Mouse (Mus musculus): ENCODE results near the gene Dgki. TPM values are rescaled to one million over a fixed set of nuclear protein-coding genes. Genes with fewer than 3 reads are reported as not detected.
A peak's percentile ranks its signal among the peaks of the same experiment; 100 is the strongest.

Dgki gene
- polyA plus RNA-seq, 1 experiment: 7.5 TPM

DNA sequence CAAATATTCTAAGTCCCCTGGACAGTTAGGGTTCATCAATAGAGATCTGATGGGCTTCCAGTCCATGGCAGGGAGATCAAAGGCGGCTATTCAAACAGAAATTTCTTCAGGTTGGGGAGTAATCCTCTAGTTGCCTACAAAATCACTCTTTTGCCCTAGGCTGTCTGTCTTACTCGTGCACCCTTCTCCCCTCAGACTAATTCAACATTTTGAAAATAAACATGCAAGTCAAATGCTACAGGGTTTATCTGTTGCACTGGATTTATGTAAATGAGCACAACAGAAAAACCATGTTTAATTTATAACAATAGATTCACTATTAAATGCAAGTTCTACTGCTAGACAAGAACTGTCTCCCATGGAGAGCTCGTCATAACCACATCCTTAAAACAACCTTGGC, 141.1 kb downstream of the Dgki start:
- DNase-seq: no peak
- Histone ChIP-seq H3K4me3 (replicated peaks; ENCODE audit: insufficient read depth, low read depth, low read length) (no peak overlapping the region), H3K27ac (ENCODE audit: insufficient read depth, low read length) (no peak overlapping the region), H3K4me1 (ENCODE audit: control insufficient read depth, insufficient read depth, low read length) (no peaks in the 10 kb centered on the region), H3K27me3 (ENCODE audit: control insufficient read depth, insufficient read depth, low read length) (no peaks in the 10 kb centered on the region)
- TF ChIP-seq POLR2A (IDR thresholded peaks at IDR 0.05; ENCODE audit: borderline replicate concordance, insufficient read depth, low read length): no peak
- no peak for TF ChIP-seq CTCF (IDR thresholded peaks at IDR 0.05; ENCODE audit: borderline replicate concordance, insufficient read depth, low read depth, low read length)
- WGBS: 77% methylated on average over 3 of the region's 3 CpGs

DNA sequence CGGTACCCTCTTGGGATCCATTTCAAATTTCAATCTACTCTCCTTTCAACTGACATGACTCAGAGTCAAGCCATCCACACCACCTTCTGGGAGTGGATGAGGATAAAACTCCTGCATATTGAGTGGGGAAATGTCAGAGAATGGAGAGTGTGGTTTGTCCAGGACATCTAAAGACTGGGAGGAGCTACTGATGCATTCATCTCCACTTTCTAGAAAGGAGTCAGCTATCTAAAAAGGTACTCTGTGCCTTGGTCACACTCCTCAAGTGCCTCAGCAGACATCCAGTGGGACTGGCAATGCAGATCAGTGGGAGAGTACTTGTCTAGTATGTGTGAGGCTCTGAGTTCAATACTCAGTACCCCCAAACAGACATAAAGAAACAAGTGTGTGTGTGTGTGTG, 145.9 kb downstream of the Dgki start:
- Histone ChIP-seq H3K27me3 (ENCODE audit: control insufficient read depth, insufficient read depth, low read length) (no peaks in the 10 kb centered on the region), H3K4me1 (ENCODE audit: control insufficient read depth, insufficient read depth, low read length) (peaks cover 11% of the 10 kb centered on the region), H3K27ac (ENCODE audit: insufficient read depth, low read length) (no peak overlapping the region), H3K4me3 (replicated peaks; ENCODE audit: insufficient read depth, low read depth, low read length) (no peak overlapping the region)
- TF ChIP-seq CTCF (IDR thresholded peaks at IDR 0.05; ENCODE audit: borderline replicate concordance, insufficient read depth, low read depth, low read length): no peak
- TF ChIP-seq POLR2A (IDR thresholded peaks at IDR 0.05; ENCODE audit: borderline replicate concordance, insufficient read depth, low read length): no peak
- no peak for DNase-seq
- WGBS: 91% methylated on average over 1 of the region's 1 CpGs

DNA sequence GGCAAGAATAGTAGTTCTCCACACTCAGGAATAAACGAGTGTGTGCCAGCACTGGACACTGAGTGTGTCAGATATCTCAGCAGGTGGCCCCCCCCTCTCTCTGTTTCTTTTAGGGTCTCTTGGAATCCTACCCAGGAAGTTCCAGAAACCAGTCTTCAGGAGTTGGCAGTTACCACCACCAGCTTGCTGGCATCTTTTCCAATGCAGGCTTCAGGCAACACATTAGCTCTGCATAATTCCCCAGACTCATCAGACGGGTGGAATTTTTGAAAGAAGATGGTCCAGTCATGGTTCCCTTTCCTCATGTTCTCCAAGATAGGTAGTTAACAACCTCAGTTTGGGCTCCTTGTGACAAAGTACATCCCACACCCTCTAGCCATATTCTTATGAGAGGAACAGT, 149.5 kb downstream of the Dgki start:
- DNase-seq: no peak

DNA sequence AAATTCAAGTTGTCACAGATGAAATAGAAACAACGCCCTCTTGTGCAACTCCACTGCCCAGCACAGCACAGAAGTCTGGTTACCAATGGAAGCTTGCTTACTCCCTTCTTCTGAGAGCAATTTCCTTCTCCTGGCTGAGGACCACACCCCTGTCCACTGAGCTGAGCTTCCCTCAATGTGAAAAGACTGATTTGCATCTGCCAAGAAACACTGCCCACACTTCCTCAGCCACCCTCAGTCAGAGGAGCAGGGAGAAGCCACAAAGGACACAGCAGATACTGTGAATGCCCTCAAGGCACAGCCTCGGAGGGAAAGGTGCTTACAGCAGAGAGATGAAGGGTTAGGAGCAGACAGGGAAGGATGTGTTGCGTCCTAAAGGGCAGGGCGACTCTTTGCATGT, 149.9 kb downstream of the Dgki start:
- no peak for TF ChIP-seq POLR2A (IDR thresholded peaks at IDR 0.05; ENCODE audit: borderline replicate concordance, insufficient read depth, low read length)
- TF ChIP-seq CTCF (IDR thresholded peaks at IDR 0.05; ENCODE audit: borderline replicate concordance, insufficient read depth, low read depth, low read length): no peak
- Histone ChIP-seq H3K27ac (ENCODE audit: insufficient read depth, low read length) (no peak overlapping the region), H3K4me1 (ENCODE audit: control insufficient read depth, insufficient read depth, low read length) (peaks cover 11% of the 10 kb centered on the region), H3K27me3 (ENCODE audit: control insufficient read depth, insufficient read depth, low read length) (no peaks in the 10 kb centered on the region), H3K4me3 (replicated peaks; ENCODE audit: insufficient read depth, low read depth, low read length) (no peak overlapping the region)
- WGBS: 89% methylated on average over 4 of the region's 4 CpGs
- no peak for DNase-seq

More for the DNA sequence above, 149.5 kb downstream of the Dgki start:
- TF ChIP-seq CTCF (IDR thresholded peaks at IDR 0.05; ENCODE audit: borderline replicate concordance, insufficient read depth, low read depth, low read length) (no peak), POLR2A (IDR thresholded peaks at IDR 0.05; ENCODE audit: borderline replicate concordance, insufficient read depth, low read length) (no peak)
- 56% methylated on average over 2 of the region's 2 CpGs for WGBS
- no peak overlapping the region for H3K27ac ChIP-seq (ENCODE audit: insufficient read depth, low read length)
- H3K27me3 ChIP-seq (ENCODE audit: control insufficient read depth, insufficient read depth, low read length): no peaks in the 10 kb centered on the region
- peaks cover 11% of the 10 kb centered on the region for H3K4me1 ChIP-seq (ENCODE audit: control insufficient read depth, insufficient read depth, low read length)
- H3K4me3 ChIP-seq (replicated peaks; ENCODE audit: insufficient read depth, low read depth, low read length): no peak overlapping the region

DNA sequence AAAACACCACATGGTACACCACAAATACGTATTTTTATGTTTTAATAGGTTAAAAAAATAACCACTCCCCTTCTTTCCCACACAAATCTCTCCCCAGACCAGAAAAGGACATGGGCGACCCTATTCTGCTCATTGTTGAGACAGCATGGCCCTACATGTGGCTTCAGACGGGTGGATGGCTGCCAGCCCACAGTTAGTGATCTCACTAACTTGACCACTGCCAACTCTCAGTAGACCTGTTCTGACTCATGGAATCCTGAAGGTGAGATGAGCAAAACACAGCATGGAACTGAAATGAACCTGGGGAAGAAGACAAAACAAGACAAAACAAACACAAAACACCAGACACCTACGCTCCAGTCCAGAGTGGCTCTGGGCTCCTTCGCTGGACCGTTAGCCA, 150.8 kb downstream of the Dgki start:
- Histone ChIP-seq H3K4me1 (ENCODE audit: control insufficient read depth, insufficient read depth, low read length) (peaks cover 11% of the 10 kb centered on the region), H3K4me3 (replicated peaks; ENCODE audit: insufficient read depth, low read depth, low read length) (no peak overlapping the region), H3K27ac (ENCODE audit: insufficient read depth, low read length) (no peak overlapping the region), H3K27me3 (ENCODE audit: control insufficient read depth, insufficient read depth, low read length) (no peaks in the 10 kb centered on the region)
- 20% methylated on average over 6 of the region's 6 CpGs for WGBS
- TF ChIP-seq CTCF (IDR thresholded peaks at IDR 0.05; ENCODE audit: borderline replicate concordance, insufficient read depth, low read depth, low read length): no peak
- TF ChIP-seq POLR2A (IDR thresholded peaks at IDR 0.05; ENCODE audit: borderline replicate concordance, insufficient read depth, low read length): no peak
- DNase-seq: peak; percentile 73 to 84

DNA sequence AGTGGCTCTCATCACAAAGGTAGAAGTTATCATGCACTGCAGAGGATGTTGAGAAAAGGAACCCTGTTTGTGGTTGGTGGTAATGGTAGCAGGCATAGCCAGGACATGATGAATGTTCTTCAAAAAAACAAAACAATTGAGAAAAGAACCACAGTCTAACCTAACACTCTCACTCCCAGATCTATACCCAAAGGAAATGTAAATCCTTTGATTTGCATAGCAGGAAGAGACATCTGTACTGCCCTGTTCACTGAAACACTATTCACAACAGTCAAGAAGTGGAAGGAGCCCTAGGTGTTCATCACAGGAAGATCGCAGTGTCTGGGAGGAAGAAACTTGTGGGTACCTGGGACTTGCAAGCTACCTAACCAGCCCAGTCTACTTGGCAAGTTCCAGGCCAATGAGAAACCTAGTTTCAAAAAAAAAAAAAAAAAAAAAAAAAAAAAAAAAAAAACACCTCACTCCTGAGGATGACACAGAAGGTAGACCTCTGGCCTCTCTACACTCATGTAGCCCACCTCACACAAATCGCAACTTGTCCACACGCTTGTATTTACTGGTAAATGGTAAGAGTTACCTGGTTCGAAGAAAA, 152.5 kb downstream of the Dgki start:
- no peaks in the 10 kb centered on the region for H3K27me3 ChIP-seq (ENCODE audit: control insufficient read depth, insufficient read depth, low read length)
- H3K27ac ChIP-seq (ENCODE audit: insufficient read depth, low read length): no peak overlapping the region
- H3K4me3 ChIP-seq (replicated peaks; ENCODE audit: insufficient read depth, low read depth, low read length): no peak overlapping the region
- H3K4me1 ChIP-seq (ENCODE audit: control insufficient read depth, insufficient read depth, low read length): peaks cover 24% of the 10 kb centered on the region
- no peak for DNase-seq
- WGBS: 95% methylated on average over 4 of the region's 4 CpGs
- TF ChIP-seq POLR2A (IDR thresholded peaks at IDR 0.05; ENCODE audit: borderline replicate concordance, insufficient read depth, low read length) (no peak), CTCF (IDR thresholded peaks at IDR 0.05; ENCODE audit: borderline replicate concordance, insufficient read depth, low read depth, low read length) (no peak)

DNA sequence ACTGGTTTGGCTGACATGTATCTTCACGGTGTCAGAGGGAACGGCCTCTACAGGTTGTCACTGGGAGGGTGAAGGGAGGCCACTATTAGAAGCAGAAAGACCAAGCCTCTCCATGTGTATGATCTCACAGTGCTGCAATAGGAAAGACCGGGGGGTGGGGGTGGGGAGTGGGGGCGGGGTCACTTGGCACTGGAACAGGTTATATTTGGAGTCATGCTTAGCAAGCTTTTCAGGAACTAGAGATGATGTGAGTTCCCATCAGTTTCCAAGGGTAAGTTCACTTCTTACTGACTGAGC, 156.2 kb downstream of the Dgki start:
- H3K4me3 ChIP-seq (replicated peaks; ENCODE audit: insufficient read depth, low read depth, low read length): no peak overlapping the region
- peaks cover 20% of the 10 kb centered on the region for H3K4me1 ChIP-seq (ENCODE audit: control insufficient read depth, insufficient read depth, low read length)
- WGBS: 19% methylated on average over 4 of the region's 4 CpGs
- no peak for TF ChIP-seq POLR2A (IDR thresholded peaks at IDR 0.05; ENCODE audit: borderline replicate concordance, insufficient read depth, low read length)
- no peak for TF ChIP-seq CTCF (IDR thresholded peaks at IDR 0.05; ENCODE audit: borderline replicate concordance, insufficient read depth, low read depth, low read length)
- H3K27ac ChIP-seq (ENCODE audit: insufficient read depth, low read length): no peak overlapping the region
- DNase-seq: no peak
- H3K27me3 ChIP-seq (ENCODE audit: control insufficient read depth, insufficient read depth, low read length): no peaks in the 10 kb centered on the region

DNA sequence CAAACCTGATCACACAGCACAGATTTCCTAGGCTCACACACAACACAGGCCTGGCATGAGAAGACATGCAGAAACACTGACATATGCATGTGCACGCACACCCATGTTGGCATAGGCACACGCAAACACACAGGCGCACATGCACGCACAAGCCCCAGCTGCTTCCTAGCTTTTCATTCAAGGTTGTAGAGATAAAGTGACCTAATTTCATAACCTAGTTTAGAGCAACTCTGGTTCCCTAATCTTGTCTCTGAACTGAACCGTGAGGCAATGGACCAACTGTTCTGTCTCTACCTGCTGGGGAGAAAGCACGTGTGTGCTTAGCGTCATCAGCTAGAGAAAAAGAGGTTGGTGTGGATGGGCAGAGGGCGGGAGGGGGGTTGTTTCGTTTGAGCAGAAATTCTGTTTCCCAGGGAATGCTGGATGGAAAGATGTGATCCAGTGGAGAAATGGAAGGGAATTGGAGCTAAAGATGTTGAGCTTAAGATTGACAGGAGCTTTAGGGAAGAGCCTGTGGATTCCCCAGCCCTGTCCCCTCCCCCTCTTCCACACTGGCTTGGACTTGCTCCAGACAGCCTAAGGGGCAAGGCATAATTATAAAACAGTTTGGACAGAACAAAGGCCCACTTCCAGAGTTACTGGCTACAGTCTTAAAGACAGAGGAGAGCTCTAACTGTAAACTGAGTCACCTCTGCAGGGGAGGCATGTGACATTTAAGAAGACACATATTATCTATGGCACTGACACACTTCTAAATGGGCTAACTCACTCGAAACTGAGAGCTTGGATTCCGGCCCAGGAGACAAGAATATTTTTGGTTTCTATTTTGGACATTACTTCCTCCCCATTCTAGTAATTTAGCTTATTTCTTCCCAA, 156.8 kb downstream of the Dgki start:
- peak; percentile 60 to 75 for DNase-seq
- no peaks in the 10 kb centered on the region for H3K27me3 ChIP-seq (ENCODE audit: control insufficient read depth, insufficient read depth, low read length)
- 17% methylated on average over 11 of the region's 11 CpGs for WGBS
- peaks cover 20% of the 10 kb centered on the region for H3K4me1 ChIP-seq (ENCODE audit: control insufficient read depth, insufficient read depth, low read length)
- H3K27ac ChIP-seq (ENCODE audit: insufficient read depth, low read length): no peak overlapping the region
- no peak for TF ChIP-seq CTCF (IDR thresholded peaks at IDR 0.05; ENCODE audit: borderline replicate concordance, insufficient read depth, low read depth, low read length)
- no peak for TF ChIP-seq POLR2A (IDR thresholded peaks at IDR 0.05; ENCODE audit: borderline replicate concordance, insufficient read depth, low read length)
- no peak overlapping the region for H3K4me3 ChIP-seq (replicated peaks; ENCODE audit: insufficient read depth, low read depth, low read length)

Data from cerebellum, adult 2 months (tissue).